ENCODE assay signal across 13 mouse cellular contexts in genomic region chr4:102510061-102510460, GRCm38 (mm10).
DNase-seq lines count a peak whose midpoint lies in the region; ATAC-seq and TF ChIP-seq lines count a peak whose summit lies in the region.
"Had no signal": no experiment of that assay in that cellular context is flagged by ENCODE, and none has a peak within 500 bp of the region (broad histone marks: within the 10 kb centered on the region; RNA-seq: fewer than 3 reads in every experiment).

No protein-coding gene starts in this region.

- intact Hi-C loops in gastrocnemius, postnatal 14 days (cut with DNase I; ENCODE audit: low total_unique reads), result loop anchor here (5.0 kb wide), 1 partner anchor 57 kb away; no protein-coding TSS in a partner anchor

- WGBS in heart, postnatal 0 days, result 63% methylated on average over 6 of the region's 6 CpGs
- 73% methylated on average over 6 of the region's 6 CpGs for WGBS in hindbrain, embryonic 14.5 days

- TF ChIP-seq CTCF in heart, postnatal 0 days (IDR thresholded peaks at IDR 0.05; ENCODE audit: low read depth), result no peak
- no peak for TF ChIP-seq CTCF in embryonic fibroblast, embryonic 13.5 days (IDR thresholded peaks at IDR 0.05; ENCODE audit: borderline replicate concordance, insufficient read depth, low read length)

- peak; percentile 55 for DNase-seq in gastrocnemius, postnatal 25 days
- no peak for DNase-seq in gastrocnemius, postnatal 14 days
- no peak for DNase-seq in heart, postnatal 0 days (ENCODE audit: low spot score)
- DNase-seq in heart, adult 9 months (ENCODE audit: low spot score in 2 of 2), result no peak
- DNase-seq in NIH3T3 (ENCODE audit: low read depth), result peak; percentile 53
- DNase-seq in hindbrain, embryonic 14.5 days (ENCODE audit: low spot score), result no peak
- DNase-seq: liver, embryonic 13.5 days had no signal

- H3K4me3 ChIP-seq in heart, postnatal 0 days (ENCODE audit: low read depth, low read length), result no peak overlapping the region
- H3K4me3 ChIP-seq in embryonic fibroblast, embryonic 13.5 days (ENCODE audit: insufficient read depth, low read length), result no peak overlapping the region
- H3K4me3 ChIP-seq in hindbrain, embryonic 14.5 days (replicated peaks; ENCODE audit: low read length), result no peak overlapping the region
- H3K4me3 ChIP-seq: forebrain, embryonic 15.5 days; hindbrain, embryonic 13.5 days; limb, embryonic 10.5 days; liver, embryonic 13.5 days had no signal

- 0 out of 2 replicates have a peak, but pooled peaks cover 13% of the 10 kb centered on the region for H3K36me3 ChIP-seq in heart, postnatal 0 days (replicated peaks; ENCODE audit: control insufficient read depth, insufficient read depth, low read length)
- no peaks in the 10 kb centered on the region for H3K36me3 ChIP-seq in hindbrain, embryonic 14.5 days (replicated peaks; ENCODE audit: control insufficient read depth, insufficient read depth)
- H3K36me3 ChIP-seq: forebrain, embryonic 15.5 days; G1E; limb, embryonic 10.5 days; liver, embryonic 13.5 days had no signal

- TF ChIP-seq POLR2A in embryonic fibroblast, embryonic 13.5 days (IDR thresholded peaks at IDR 0.05; ENCODE audit: low read depth, low read length), result no peak

- H3K9me3 ChIP-seq in heart, postnatal 0 days (replicated peaks; ENCODE audit: control insufficient read depth, low read length), result no peaks in the 10 kb centered on the region
- no peaks in the 10 kb centered on the region for H3K9me3 ChIP-seq in hindbrain, embryonic 14.5 days (ENCODE audit: control insufficient read depth, low read length)
- H3K9me3 ChIP-seq: forebrain, embryonic 15.5 days; hindbrain, embryonic 13.5 days; limb, embryonic 10.5 days; liver, embryonic 13.5 days; megakaryocyte, embryonic 14.5 days had no signal

- H3K4me2 ChIP-seq in heart, postnatal 0 days (ENCODE audit: low read depth, low read length), result no peak overlapping the region
- no peak overlapping the region for H3K4me2 ChIP-seq in hindbrain, embryonic 14.5 days (replicated peaks)
- H3K4me2 ChIP-seq: forebrain, embryonic 15.5 days; liver, embryonic 13.5 days had no signal

- no peak for ATAC-seq in heart, postnatal 0 days (ENCODE audit: insufficient read depth, low read depth)
- no peak for ATAC-seq in hindbrain, embryonic 14.5 days (ENCODE audit: low FRiP score)

- H3K27me3 ChIP-seq in heart, postnatal 0 days (ENCODE audit: control insufficient read depth, insufficient read depth, low read length), result no peaks in the 10 kb centered on the region
- no peaks in the 10 kb centered on the region for H3K27me3 ChIP-seq in hindbrain, embryonic 14.5 days (ENCODE audit: control insufficient read depth, insufficient read depth, low read length)
- H3K27me3 ChIP-seq: forebrain, embryonic 15.5 days; liver, embryonic 13.5 days had no signal

- no peak overlapping the region for H3K9ac ChIP-seq in heart, postnatal 0 days (replicated peaks; ENCODE audit: low read depth, low read length)
- H3K9ac ChIP-seq in hindbrain, embryonic 14.5 days, result no peak overlapping the region
- H3K9ac ChIP-seq: forebrain, embryonic 15.5 days; hindbrain, embryonic 13.5 days; liver, embryonic 13.5 days had no signal

- H3K27ac ChIP-seq in heart, postnatal 0 days (ENCODE audit: low read depth), result peak overlapping the region; percentile 96
- peak overlapping the region; percentile 45; the same call in 1 of the 2 replicates for H3K27ac ChIP-seq in embryonic fibroblast, embryonic 13.5 days (ENCODE audit: insufficient read depth, low read length)
- no peak overlapping the region for H3K27ac ChIP-seq in hindbrain, embryonic 14.5 days
- H3K27ac ChIP-seq: forebrain, embryonic 15.5 days; limb, embryonic 10.5 days; liver, embryonic 13.5 days had no signal

- TF ChIP-seq EP300 in heart, postnatal 0 days (IDR thresholded peaks at IDR 0.05; ENCODE audit: low read depth), result no peak

- H3K4me1 ChIP-seq in heart, postnatal 0 days (ENCODE audit: control insufficient read depth, insufficient read depth), result peaks cover 37% of the 10 kb centered on the region
- peaks cover 8% of the 10 kb centered on the region for H3K4me1 ChIP-seq in embryonic fibroblast, embryonic 13.5 days (ENCODE audit: control insufficient read depth, insufficient read depth, low read length)
- peaks cover 15% of the 10 kb centered on the region for H3K4me1 ChIP-seq in hindbrain, embryonic 14.5 days (replicated peaks; ENCODE audit: control insufficient read depth, insufficient read depth, low read length)

Comparison
In these comparisons a context has a peak if more than half of its experiments do, and no peak if none do; other contexts are left out.
1. DNase-seq: peak in gastrocnemius, postnatal 25 days (single experiment) and NIH3T3 (single experiment); none in gastrocnemius, postnatal 14 days (single experiment), heart, postnatal 0 days (single experiment), heart, adult 9 months (0 of 2) and hindbrain, embryonic 14.5 days (single experiment).